Mouse (Mus musculus) urinary bladder, postnatal 14 days (tissue): ENCODE results near the gene Chn2.
"Not testable (repeated sequence)": the region's sequence is repeated elsewhere in the genome, so short reads cannot be mapped to it uniquely, and the experiment has no call there.

Experiments used
- DNase-seq: peaks from one replicate; pipeline ENCODE4 v3.0.0; 2021; ENCODE audit warnings: low spot score

The Chn2 gene

GRCm38 (mm10) chr6:54157097-54157496 lies 117.7 kb downstream of the Chn2 start:
- no peak for DNase-seq

DNA sequence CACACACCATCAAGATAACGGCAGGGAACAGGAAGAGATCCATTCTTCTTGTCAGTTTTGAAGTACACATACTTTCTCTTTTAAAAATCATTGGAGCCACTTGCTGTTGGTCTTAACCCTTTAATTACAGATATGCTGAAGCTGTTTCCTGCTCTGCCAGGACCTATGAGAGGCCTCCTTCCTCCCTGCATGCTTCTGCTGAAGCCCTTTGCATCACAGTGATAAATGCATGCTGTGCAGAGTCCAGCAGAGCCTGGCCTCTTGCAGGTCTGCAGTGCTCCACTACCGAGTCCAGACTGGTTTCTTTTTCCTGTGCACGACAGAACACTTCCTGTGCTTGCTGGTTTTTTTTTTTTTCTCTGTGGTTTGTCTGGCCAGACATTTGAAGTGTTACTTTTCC lies 119.0 kb downstream of the Chn2 start:
- no peak for DNase-seq

- no peak for DNase-seq
Measured at GRCm38 (mm10) chr6:54160677-54161076, 121.3 kb downstream of the Chn2 start.

DNA sequence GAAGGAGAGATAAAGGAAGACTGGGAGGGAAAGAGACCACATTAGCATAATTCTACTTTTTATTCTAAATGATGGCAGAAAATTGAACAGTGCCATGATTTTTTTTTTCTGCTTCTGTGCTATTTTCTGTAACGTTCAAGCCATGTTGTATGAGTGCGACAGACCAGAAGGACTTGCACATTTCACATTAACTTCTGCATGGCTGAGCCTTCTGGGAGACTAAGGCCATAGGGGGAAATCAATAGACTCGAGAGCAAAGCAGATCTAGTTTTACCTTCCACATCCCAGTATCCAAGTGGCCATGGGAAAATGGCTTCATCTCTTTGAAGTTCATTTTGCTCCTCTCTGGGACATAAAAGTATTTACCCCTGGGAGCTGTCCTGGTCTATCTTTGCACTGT lies 121.9 kb downstream of the Chn2 start:
- DNase-seq: no peak

DNA sequence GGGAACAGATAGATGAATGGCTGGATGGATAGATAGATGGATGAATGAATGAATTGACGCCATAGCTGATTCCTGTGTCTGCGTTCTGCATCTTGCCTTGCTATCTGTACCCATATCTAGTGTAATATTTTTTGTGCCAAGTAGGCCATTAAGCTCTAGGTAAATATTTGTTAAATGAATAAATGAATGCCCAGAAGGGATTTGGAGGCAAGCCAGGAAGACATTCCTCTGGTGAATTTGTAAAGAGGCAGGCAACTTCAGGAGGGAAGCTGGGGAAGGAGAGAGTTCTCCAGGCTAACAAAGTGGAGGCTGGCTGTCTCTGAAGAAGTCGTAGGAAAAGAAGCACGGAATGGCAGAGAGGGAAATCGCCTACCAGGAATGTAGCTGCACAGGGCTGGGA lies 123.0 kb downstream of the Chn2 start:
- DNase-seq: peak; percentile 48

GRCm38 (mm10) chr6:54162786-54163185 lies 123.4 kb downstream of the Chn2 start:
- peak; percentile 19 for DNase-seq

DNA sequence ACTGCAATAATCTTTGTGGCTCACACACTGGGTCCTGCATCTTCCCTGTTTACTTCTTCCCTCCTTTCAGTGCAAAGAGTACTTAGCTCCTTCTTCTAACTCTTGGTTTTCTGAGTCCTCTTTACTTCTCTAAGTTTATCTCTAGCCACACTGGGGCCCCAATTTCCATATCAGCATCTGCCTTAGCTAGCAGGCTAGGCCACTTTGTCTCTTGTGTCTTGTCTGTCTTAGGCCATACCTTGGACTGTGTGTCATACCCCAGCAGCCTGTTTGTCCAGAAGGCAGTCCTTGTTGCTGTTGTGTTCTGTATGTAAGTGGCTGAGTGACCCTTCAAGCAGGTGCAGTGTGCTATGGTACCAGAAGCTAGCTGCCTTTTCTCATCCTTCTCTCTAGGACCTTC lies 124.3 kb downstream of the Chn2 start:
- DNase-seq: no peak

GRCm38 (mm10) chr6:54164777-54165176 lies 125.4 kb downstream of the Chn2 start:
- DNase-seq: peak; percentile 50

GRCm38 (mm10) chr6:54165246-54165645 lies 125.9 kb downstream of the Chn2 start:
- no peak for DNase-seq

- DNase-seq: no peak
Measured at GRCm38 (mm10) chr6:54165863-54166262, 126.5 kb downstream of the Chn2 start.

- no peak for DNase-seq
Measured at GRCm38 (mm10) chr6:54166991-54167546, 127.7 kb downstream of the Chn2 start.

- DNase-seq: no peak
Measured at GRCm38 (mm10) chr6:54170286-54170894, 131.0 kb downstream of the Chn2 start.

GRCm38 (mm10) chr6:54171385-54171784 lies 132.0 kb downstream of the Chn2 start:
- DNase-seq: no peak

DNA sequence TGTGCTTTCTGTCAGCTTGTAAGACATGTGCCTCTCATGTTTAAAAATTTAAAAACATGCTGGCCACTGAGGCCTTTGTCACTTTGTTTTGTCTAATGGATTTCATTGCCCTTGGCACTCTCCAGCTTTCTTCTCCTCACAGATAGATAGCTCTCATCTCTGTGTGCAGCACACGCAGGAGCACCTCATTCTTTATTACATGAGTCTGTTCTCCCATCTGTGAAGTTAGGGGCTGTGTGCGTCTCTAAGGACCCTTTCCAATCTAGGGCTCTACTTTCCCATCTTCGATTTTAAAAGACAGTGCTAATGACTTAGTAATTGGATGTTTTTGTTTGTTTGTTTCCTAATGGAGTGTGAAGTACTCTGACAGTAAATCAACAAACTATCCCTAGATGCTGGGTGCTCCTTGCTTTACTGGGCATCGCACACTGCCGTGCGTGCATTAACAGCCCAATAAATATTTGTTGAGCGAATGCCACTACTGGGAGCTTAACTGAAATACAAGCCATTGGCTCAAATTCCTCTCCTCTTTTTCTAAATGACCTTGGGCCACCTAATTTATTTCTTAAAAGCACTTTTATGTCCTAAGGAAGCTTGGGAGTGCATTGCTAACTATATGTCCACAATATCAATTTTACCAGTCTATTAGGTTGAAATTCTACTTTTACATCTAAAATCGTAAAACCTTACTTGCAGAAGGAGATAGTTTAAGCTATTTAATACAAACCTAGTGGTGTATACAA lies 136.3 kb downstream of the Chn2 start:
- DNase-seq: no peak

GRCm38 (mm10) chr6:54177081-54177480 lies 137.7 kb downstream of the Chn2 start:
- not testable (repeated sequence) for DNase-seq

- DNase-seq: no peak
Measured at GRCm38 (mm10) chr6:54179056-54179873, 139.9 kb downstream of the Chn2 start.

GRCm38 (mm10) chr6:54179874-54180212 lies 140.5 kb downstream of the Chn2 start:
- no peak for DNase-seq

DNA sequence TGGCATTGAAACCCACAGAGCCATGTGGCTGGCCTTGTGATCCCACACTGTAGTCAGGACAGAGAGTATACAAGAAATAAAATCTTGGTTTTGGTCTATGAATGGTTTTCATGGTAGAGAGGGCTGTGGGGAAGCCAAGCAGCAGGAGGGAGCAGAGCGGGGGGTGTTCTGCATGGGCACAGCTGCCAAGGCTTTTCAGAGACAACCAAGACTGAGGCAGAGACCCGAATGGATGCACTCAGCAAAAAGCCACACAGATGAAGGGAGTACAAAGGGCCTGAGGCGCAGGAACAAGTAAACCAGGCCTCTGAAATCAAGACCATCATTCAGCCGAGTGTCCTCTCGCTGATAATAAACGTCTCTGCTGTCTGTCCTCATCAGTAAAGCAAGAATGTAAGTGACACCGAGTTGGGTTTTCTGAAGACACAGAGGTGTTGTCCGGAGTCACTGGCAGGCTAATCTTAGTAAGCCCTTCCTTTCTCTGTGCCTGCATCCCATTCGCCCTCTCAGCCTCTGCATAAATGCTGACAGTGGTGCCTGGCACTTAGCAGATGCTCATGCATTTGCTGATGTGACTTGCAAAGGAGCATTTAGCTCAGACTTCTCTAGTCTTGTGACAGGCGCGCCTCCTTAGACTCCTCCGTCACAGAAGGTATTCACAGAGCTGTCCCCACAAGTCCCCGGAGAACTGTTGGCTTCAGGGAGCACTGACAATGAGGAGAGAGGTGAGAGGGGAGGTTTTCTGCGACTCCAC lies 144.6 kb downstream of the Chn2 start:
- no peak for DNase-seq

DNA sequence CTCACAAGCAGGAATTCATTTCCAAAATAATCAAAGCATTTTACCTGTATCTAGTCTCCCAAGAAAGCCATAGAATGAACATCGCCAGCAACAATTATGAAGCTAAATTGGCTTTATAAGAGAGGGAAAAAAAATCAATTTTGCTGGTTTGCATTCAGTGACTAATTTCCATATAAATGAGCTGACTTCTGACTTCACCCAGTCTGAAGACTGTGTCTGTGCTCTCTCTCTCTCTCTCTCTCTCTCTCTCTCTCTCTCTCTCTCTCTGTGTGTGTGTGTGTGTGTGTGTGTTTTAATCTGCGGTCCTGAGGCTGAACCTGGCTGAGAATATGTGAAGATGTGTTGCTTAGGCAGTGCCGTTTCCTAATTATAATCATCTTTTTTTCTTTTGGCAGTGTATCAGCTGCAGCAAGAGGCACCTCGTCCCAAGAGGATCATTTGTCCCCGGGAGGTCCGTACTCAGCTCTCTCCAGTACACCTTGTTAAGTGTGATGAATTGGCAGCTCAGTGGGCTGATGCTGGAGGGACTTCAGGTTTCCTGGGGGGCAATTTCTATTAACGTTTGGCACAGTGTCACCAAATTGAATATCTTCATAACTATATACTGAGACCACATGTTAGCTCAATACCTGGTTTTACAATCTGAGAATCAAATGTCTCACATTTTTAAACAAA lies 154.4 kb downstream of the Chn2 start:
- DNase-seq: no peak

DNA sequence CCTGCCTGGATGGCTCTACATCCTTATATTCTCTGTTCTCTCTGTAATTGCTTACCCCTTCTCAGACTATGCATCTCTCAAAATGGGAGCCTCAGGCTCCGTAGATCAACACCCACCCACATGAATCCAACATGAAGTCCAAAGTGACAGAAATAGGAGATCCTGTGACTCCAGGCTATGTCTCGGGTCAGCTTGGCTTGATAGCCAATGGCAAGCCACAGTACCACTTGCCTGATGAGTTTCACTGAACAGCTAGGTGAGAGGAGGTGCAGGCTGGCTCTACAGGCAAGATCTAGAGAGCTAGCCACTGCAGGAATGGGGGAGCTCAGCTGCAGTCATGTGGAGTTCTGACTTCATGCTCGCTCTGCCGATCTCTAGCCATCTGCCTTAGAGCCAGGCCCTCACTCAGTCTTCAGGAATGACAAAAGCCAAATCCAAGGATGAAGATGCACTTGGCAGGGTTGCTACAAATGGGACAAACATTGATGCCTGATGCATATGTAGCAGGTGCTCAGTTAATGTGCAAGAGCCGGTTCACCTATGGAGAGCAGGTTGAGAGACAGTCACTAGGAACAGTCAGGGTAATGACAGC lies 158.6 kb downstream of the Chn2 start:
- no peak for DNase-seq

DNA sequence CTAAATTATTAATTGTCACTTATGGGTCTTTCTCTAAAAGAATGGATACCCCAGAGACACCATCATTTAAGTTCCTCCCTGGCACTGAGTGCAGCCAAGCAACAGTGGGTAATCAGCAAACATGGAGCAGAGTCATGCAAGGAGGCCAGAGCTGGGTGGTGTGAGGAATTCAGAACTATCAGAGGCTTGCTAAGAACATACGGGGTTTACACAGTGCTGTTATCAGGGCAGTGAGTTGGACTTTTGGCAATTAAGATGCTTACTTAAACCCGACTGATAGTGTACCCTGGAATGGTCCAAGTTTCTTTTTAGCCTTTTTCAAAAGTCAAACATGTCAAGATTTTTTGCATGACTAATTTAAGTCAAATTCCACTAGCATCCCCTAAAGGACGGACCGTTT lies 160.2 kb downstream of the Chn2 start:
- no peak for DNase-seq
